Mouse (Mus musculus): ENCODE measurements around the gene R3hdm2. TPM values are rescaled to one million over a fixed set of nuclear protein-coding genes. Genes with fewer than 3 reads are reported as not detected.

R3hdm2 gene
- polyA plus RNA-seq, 1 experiment, result 118 TPM

- Histone ChIP-seq H3K4me3 (ENCODE audit: insufficient read depth, low read length) (no peak overlapping the region), H3K27ac (ENCODE audit: insufficient read depth, low read length) (no peak overlapping the region), H3K4me1 (ENCODE audit: control insufficient read depth, insufficient read depth, low read length) (no peaks in the 10 kb centered on the region)
- TF ChIP-seq POLR2A (IDR thresholded peaks at IDR 0.05; ENCODE audit: low read depth, low read length), result no peak
- TF ChIP-seq CTCF (IDR thresholded peaks at IDR 0.05; ENCODE audit: borderline replicate concordance, insufficient read depth, low read length), result no peak
These were observed 33.5 kb downstream of the R3hdm2 start for GRCm38 (mm10) chr10:127413585-127413984.

- H3K4me3 ChIP-seq (ENCODE audit: insufficient read depth, low read length), result no peak overlapping the region
These were observed 34.0 kb downstream of the R3hdm2 start for GRCm38 (mm10) chr10:127414141-127414540.

GRCm38 (mm10) chr10:127420131-127420530 is 40.0 kb downstream of the R3hdm2 start:
- TF ChIP-seq CTCF (IDR thresholded peaks at IDR 0.05; ENCODE audit: borderline replicate concordance, insufficient read depth, low read length), result no peak
- no peak for TF ChIP-seq POLR2A (IDR thresholded peaks at IDR 0.05; ENCODE audit: low read depth, low read length)
- Histone ChIP-seq H3K4me1 (ENCODE audit: control insufficient read depth, insufficient read depth, low read length) (peaks cover 5% of the 10 kb centered on the region), H3K27ac (ENCODE audit: insufficient read depth, low read length) (no peak overlapping the region), H3K4me3 (ENCODE audit: insufficient read depth, low read length) (no peak overlapping the region)

More at GRCm38 (mm10) chr10:127414141-127414540, 34.0 kb downstream of the R3hdm2 start:
- Histone ChIP-seq H3K4me1 (ENCODE audit: control insufficient read depth, insufficient read depth, low read length) (no peaks in the 10 kb centered on the region), H3K27ac (ENCODE audit: insufficient read depth, low read length) (no peak overlapping the region)
- TF ChIP-seq POLR2A (IDR thresholded peaks at IDR 0.05; ENCODE audit: low read depth, low read length) (no peak), CTCF (IDR thresholded peaks at IDR 0.05; ENCODE audit: borderline replicate concordance, insufficient read depth, low read length) (no peak)

- Histone ChIP-seq H3K4me3 (ENCODE audit: insufficient read depth, low read length) (no peak overlapping the region), H3K4me1 (ENCODE audit: control insufficient read depth, insufficient read depth, low read length) (peaks cover 11% of the 10 kb centered on the region), H3K27ac (ENCODE audit: insufficient read depth, low read length) (no peak overlapping the region)
- TF ChIP-seq POLR2A (IDR thresholded peaks at IDR 0.05; ENCODE audit: low read depth, low read length) (no peak), CTCF (IDR thresholded peaks at IDR 0.05; ENCODE audit: borderline replicate concordance, insufficient read depth, low read length) (no peak)
These were observed 40.7 kb downstream of the R3hdm2 start for GRCm38 (mm10) chr10:127420676-127421353.

- Histone ChIP-seq H3K27ac (ENCODE audit: insufficient read depth, low read length) (no peak overlapping the region), H3K4me3 (ENCODE audit: insufficient read depth, low read length) (no peak overlapping the region), H3K4me1 (ENCODE audit: control insufficient read depth, insufficient read depth, low read length) (peaks cover 17% of the 10 kb centered on the region)
- TF ChIP-seq POLR2A (IDR thresholded peaks at IDR 0.05; ENCODE audit: low read depth, low read length) (no peak), CTCF (IDR thresholded peaks at IDR 0.05; ENCODE audit: borderline replicate concordance, insufficient read depth, low read length) (no peak)
These were observed 41.9 kb downstream of the R3hdm2 start for GRCm38 (mm10) chr10:127422047-127422446.

- Histone ChIP-seq H3K4me1 (ENCODE audit: control insufficient read depth, insufficient read depth, low read length) (peaks cover 17% of the 10 kb centered on the region), H3K27ac (ENCODE audit: insufficient read depth, low read length) (no peak overlapping the region), H3K4me3 (ENCODE audit: insufficient read depth, low read length) (no peak overlapping the region)
- TF ChIP-seq POLR2A (IDR thresholded peaks at IDR 0.05; ENCODE audit: low read depth, low read length), result no peak
- no peak for TF ChIP-seq CTCF (IDR thresholded peaks at IDR 0.05; ENCODE audit: borderline replicate concordance, insufficient read depth, low read length)
These were observed 45.7 kb downstream of the R3hdm2 start for GRCm38 (mm10) chr10:127425794-127426193.

GRCm38 (mm10) chr10:127426670-127427069 is 46.5 kb downstream of the R3hdm2 start:
- TF ChIP-seq POLR2A (IDR thresholded peaks at IDR 0.05; ENCODE audit: low read depth, low read length) (no peak), CTCF (IDR thresholded peaks at IDR 0.05; ENCODE audit: borderline replicate concordance, insufficient read depth, low read length) (no peak)
- peaks cover 17% of the 10 kb centered on the region for H3K4me1 ChIP-seq (ENCODE audit: control insufficient read depth, insufficient read depth, low read length)
- H3K4me3 ChIP-seq (ENCODE audit: insufficient read depth, low read length), result no peak overlapping the region
- no peak overlapping the region; the same call in 1 of the 2 replicates for H3K27ac ChIP-seq (ENCODE audit: insufficient read depth, low read length)

GRCm38 (mm10) chr10:127427107-127427506 is 47.0 kb downstream of the R3hdm2 start:
- H3K27ac ChIP-seq (ENCODE audit: insufficient read depth, low read length), result no peak overlapping the region
- no peak for TF ChIP-seq CTCF (IDR thresholded peaks at IDR 0.05; ENCODE audit: borderline replicate concordance, insufficient read depth, low read length)
- no peak for TF ChIP-seq POLR2A (IDR thresholded peaks at IDR 0.05; ENCODE audit: low read depth, low read length)
- H3K4me1 ChIP-seq (ENCODE audit: control insufficient read depth, insufficient read depth, low read length), result peaks cover 15% of the 10 kb centered on the region
- H3K4me3 ChIP-seq (ENCODE audit: insufficient read depth, low read length), result no peak overlapping the region

- no peak overlapping the region for H3K4me3 ChIP-seq (ENCODE audit: insufficient read depth, low read length)
- peaks cover 13% of the 10 kb centered on the region for H3K4me1 ChIP-seq (ENCODE audit: control insufficient read depth, insufficient read depth, low read length)
- H3K27ac ChIP-seq (ENCODE audit: insufficient read depth, low read length), result no peak overlapping the region
- TF ChIP-seq CTCF (IDR thresholded peaks at IDR 0.05; ENCODE audit: borderline replicate concordance, insufficient read depth, low read length) (no peak), POLR2A (IDR thresholded peaks at IDR 0.05; ENCODE audit: low read depth, low read length) (no peak)
These were observed 47.9 kb downstream of the R3hdm2 start for GRCm38 (mm10) chr10:127427987-127428386.

- no peak for TF ChIP-seq POLR2A (IDR thresholded peaks at IDR 0.05; ENCODE audit: low read depth, low read length)
- TF ChIP-seq CTCF (IDR thresholded peaks at IDR 0.05; ENCODE audit: borderline replicate concordance, insufficient read depth, low read length), result no peak
- no peak overlapping the region for H3K4me3 ChIP-seq (ENCODE audit: insufficient read depth, low read length)
- H3K27ac ChIP-seq (ENCODE audit: insufficient read depth, low read length), result no peak overlapping the region
- peaks cover 13% of the 10 kb centered on the region for H3K4me1 ChIP-seq (ENCODE audit: control insufficient read depth, insufficient read depth, low read length)
These were observed 49.4 kb downstream of the R3hdm2 start for GRCm38 (mm10) chr10:127429538-127429937.
